In the genomic region with DNA sequence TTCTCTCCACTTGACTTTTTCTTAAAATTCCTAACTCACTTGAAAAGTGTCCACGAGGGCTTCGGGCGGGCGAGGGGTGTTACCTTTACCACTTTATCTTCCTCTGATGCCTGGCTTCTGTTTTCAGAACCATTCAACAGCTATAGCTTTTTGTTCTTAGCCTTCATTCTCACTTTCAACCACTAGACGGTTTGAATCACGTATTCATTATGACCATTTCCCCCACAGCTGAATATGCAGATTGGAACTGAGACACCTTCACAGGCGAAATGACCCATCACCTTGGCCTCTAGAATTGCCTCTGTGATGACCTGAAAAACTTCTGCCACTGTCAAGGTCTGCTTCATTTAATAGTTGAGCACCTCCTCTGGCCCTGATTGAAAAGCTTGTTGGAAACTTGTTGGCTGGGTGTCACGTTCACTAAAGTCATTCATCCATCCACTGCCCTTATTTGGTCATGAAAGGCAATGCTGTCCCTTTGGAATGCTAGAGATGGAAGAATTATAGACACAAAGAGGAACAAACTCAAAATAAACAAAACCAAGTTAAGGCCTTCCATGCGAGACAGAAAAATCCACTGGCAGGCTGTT, we compare ENCODE assay signal across 11 mouse cellular contexts. TPM values are rescaled to one million over a fixed set of nuclear protein-coding genes. Genes with fewer than 3 reads are reported as not detected.
"Had no signal": no experiment of that assay in that cellular context is flagged by ENCODE, and none has a peak within 500 bp of the region (broad histone marks: within the 10 kb centered on the region; RNA-seq: fewer than 3 reads in every experiment).

No protein-coding gene starts in this region.

- H3K4me2 ChIP-seq: intestine, embryonic 15.5 days; limb, embryonic 13.5 days; neural tube, embryonic 12.5 days had no signal

- DNase-seq: left cerebral cortex, postnatal 4 days; lung, adult 2 months; midbrain, embryonic 14.5 days; thymus, postnatal 4 days had no signal

- H3K36me3 ChIP-seq: intestine, embryonic 15.5 days; limb, embryonic 13.5 days; neural tube, embryonic 12.5 days had no signal

- H3K27me3 ChIP-seq: intestine, embryonic 15.5 days; limb, embryonic 13.5 days; neural tube, embryonic 12.5 days had no signal

- ATAC-seq: intestine, embryonic 15.5 days had no signal

- H3K9me3 ChIP-seq: intestine, embryonic 15.5 days; limb, embryonic 13.5 days; neural tube, embryonic 12.5 days had no signal

- H3K4me1 ChIP-seq: intestine, embryonic 15.5 days; neural tube, embryonic 12.5 days had no signal

- H3K27ac ChIP-seq: intestine, embryonic 15.5 days; layer of hippocampus, adult 2 months; limb, embryonic 13.5 days; liver, embryonic 14.5 days; neural tube, embryonic 12.5 days had no signal

- H3K9ac ChIP-seq: intestine, embryonic 15.5 days; limb, embryonic 13.5 days; liver, embryonic 14.5 days; neural tube, embryonic 12.5 days had no signal

- H3K4me3 ChIP-seq: intestine, embryonic 15.5 days; layer of hippocampus, adult 2 months; limb, embryonic 13.5 days; myocyte; neural tube, embryonic 12.5 days had no signal

RNA-seq across cellular contexts. Expression of gene Proser2, which starts 10.7 kb away (rescaled TPM):
- total RNA-seq: megakaryocyte progenitor cell, adult 5-6 weeks had no signal
